ENCODE assay signal across 27 mouse cellular contexts in the genomic region with DNA sequence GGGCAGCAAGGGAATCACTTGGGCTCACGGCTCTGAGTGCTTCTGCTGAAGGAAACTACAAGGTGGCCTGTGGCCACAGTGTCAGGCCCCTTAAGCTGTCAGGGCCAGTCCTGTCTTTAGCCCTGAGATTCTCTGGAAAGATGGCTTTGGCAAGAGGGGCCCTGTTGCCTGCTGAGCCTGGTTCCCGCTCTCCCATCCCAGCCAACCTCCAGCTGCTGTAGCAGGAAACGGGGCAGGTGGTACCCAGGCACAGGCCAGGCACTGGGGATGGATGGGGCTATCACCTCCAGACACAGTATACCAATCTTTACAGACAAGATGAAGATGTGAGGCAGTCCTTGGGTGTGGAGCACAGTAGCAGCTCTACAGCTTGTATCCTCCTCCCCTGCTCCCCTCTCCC. TPM values are rescaled to one million over a fixed set of nuclear protein-coding genes. Genes with fewer than 3 reads are reported as not detected.
DNase-seq lines count a peak whose midpoint lies in the region; ATAC-seq and TF ChIP-seq lines count a peak whose summit lies in the region.
"Had no signal": no experiment of that assay in that cellular context is flagged by ENCODE, and none has a peak within 500 bp of the region (broad histone marks: within the 10 kb centered on the region; RNA-seq: fewer than 3 reads in every experiment).

No protein-coding gene starts in this region.

- TF ChIP-seq CTCF in stomach, postnatal 0 days (IDR thresholded peaks at IDR 0.05; ENCODE audit: low read depth): no peak

- no peak for DNase-seq in forebrain, embryonic 10.5 days (ENCODE audit: extremely low spot score, low spot score)
- no peak for DNase-seq in forebrain, embryonic 11.5 days (ENCODE audit: low spot score)
- no peak for DNase-seq in heart, postnatal 36 days
- no peak for DNase-seq in limb, embryonic 10.5 days (ENCODE audit: low spot score)
- DNase-seq in stomach, postnatal 0 days (ENCODE audit: low spot score): no peak
- no peak for DNase-seq in frontal cortex, postnatal 14 days (ENCODE audit: low spot score in 2 of 2)
- DNase-seq: cerebellum, adult 11-12 months; forebrain, postnatal 0 days; kidney, adult 18-20 months; kidney, postnatal 36 days; spleen, adult 18-20 months; thymus, adult 18-20 months; thymus, postnatal 36 days had no signal

- ATAC-seq in forebrain, embryonic 11.5 days (replicated peaks; ENCODE audit: low FRiP score): no peak
- no peak for ATAC-seq in heart, embryonic 15.5 days (replicated peaks; ENCODE audit: insufficient number of reproducible peaks, insufficient read depth, low FRiP score, low read depth)
- ATAC-seq in limb, embryonic 15.5 days (ENCODE audit: insufficient number of reproducible peaks, low FRiP score, low TSS enrichment, low read depth): no peak
- ATAC-seq in stomach, postnatal 0 days (ENCODE audit: low FRiP score, low TSS enrichment): no peak
- ATAC-seq: CD4-positive, CD25-positive, alpha-beta regulatory T cell, adult 4 months; forebrain, postnatal 0 days; midbrain, embryonic 15.5 days had no signal

- 78% methylated on average over 3 of the region's 3 CpGs for WGBS in forebrain, embryonic 10.5 days
- 85% methylated on average over 3 of the region's 3 CpGs for WGBS in forebrain, embryonic 11.5 days
- WGBS in heart, embryonic 15.5 days: 93% methylated on average over 3 of the region's 3 CpGs
- WGBS in limb, embryonic 15.5 days: 65% methylated on average over 3 of the region's 3 CpGs
- WGBS in limb, embryonic 10.5 days: 83% methylated on average over 3 of the region's 3 CpGs
- WGBS in stomach, postnatal 0 days: 74% methylated on average over 3 of the region's 3 CpGs

- H3K4me2 ChIP-seq in forebrain, embryonic 11.5 days (ENCODE audit: low read depth, low read length, severe bottlenecking): no peak overlapping the region
- no peak overlapping the region for H3K4me2 ChIP-seq in heart, embryonic 15.5 days
- no peak overlapping the region for H3K4me2 ChIP-seq in limb, embryonic 15.5 days
- no peak overlapping the region for H3K4me2 ChIP-seq in stomach, postnatal 0 days (replicated peaks; ENCODE audit: low read depth)
- H3K4me2 ChIP-seq: forebrain, embryonic 12.5 days; hindbrain, embryonic 15.5 days; limb, embryonic 12.5 days; liver, embryonic 11.5 days; lung, embryonic 15.5 days; midbrain, embryonic 15.5 days had no signal

- H3K27me3 ChIP-seq in forebrain, embryonic 10.5 days (ENCODE audit: poor library complexity, severe bottlenecking): peaks cover 27% of the 10 kb centered on the region; the same call in 1 of the 2 replicates
- H3K27me3 ChIP-seq in forebrain, embryonic 11.5 days (ENCODE audit: control insufficient read depth, insufficient read depth, low read length): no peaks in the 10 kb centered on the region
- H3K27me3 ChIP-seq in heart, embryonic 15.5 days: no peaks in the 10 kb centered on the region
- no peaks in the 10 kb centered on the region for H3K27me3 ChIP-seq in limb, embryonic 15.5 days
- 0 out of 2 replicates have a peak, but pooled peaks cover 3% of the 10 kb centered on the region for H3K27me3 ChIP-seq in limb, embryonic 10.5 days (ENCODE audit: low read depth, poor library complexity, severe bottlenecking)
- H3K27me3 ChIP-seq in stomach, postnatal 0 days (ENCODE audit: control insufficient read depth, insufficient read depth, low read length): no peaks in the 10 kb centered on the region
- H3K27me3 ChIP-seq: hindbrain, embryonic 15.5 days; limb, embryonic 12.5 days; lung, embryonic 15.5 days; midbrain, embryonic 15.5 days had no signal

- H3K27ac ChIP-seq in forebrain, embryonic 10.5 days: peak overlapping the region; percentile 40; the same call in 1 of the 2 replicates
- no peak overlapping the region for H3K27ac ChIP-seq in forebrain, embryonic 11.5 days (ENCODE audit: low read depth, low read length)
- H3K27ac ChIP-seq in heart, embryonic 15.5 days: peak overlapping the region; percentile 20; the same call in 1 of the 2 replicates
- peak overlapping the region; percentile 57; the same call in 1 of the 2 replicates for H3K27ac ChIP-seq in limb, embryonic 15.5 days
- no peak overlapping the region for H3K27ac ChIP-seq in limb, embryonic 10.5 days
- H3K27ac ChIP-seq in stomach, postnatal 0 days (replicated peaks): 0 out of 2 replicates have a peak overlapping the region, but pooled peaks have one; percentile 31
- H3K27ac ChIP-seq: forebrain, embryonic 12.5 days; heart, embryonic 10.5 days; hindbrain, embryonic 15.5 days; limb, embryonic 12.5 days; lung, embryonic 15.5 days; midbrain, embryonic 10.5 days; midbrain, embryonic 15.5 days had no signal

- H3K9me3 ChIP-seq in forebrain, embryonic 10.5 days: no peaks in the 10 kb centered on the region
- H3K9me3 ChIP-seq in forebrain, embryonic 11.5 days (ENCODE audit: control insufficient read depth, low read length): no peaks in the 10 kb centered on the region
- H3K9me3 ChIP-seq in heart, embryonic 15.5 days (replicated peaks): no peaks in the 10 kb centered on the region; the same call in 1 of the 2 replicates
- no peaks in the 10 kb centered on the region for H3K9me3 ChIP-seq in limb, embryonic 15.5 days
- no peaks in the 10 kb centered on the region for H3K9me3 ChIP-seq in limb, embryonic 10.5 days (replicated peaks)
- no peaks in the 10 kb centered on the region for H3K9me3 ChIP-seq in stomach, postnatal 0 days (ENCODE audit: control insufficient read depth, low read length)
- H3K9me3 ChIP-seq: forebrain, embryonic 12.5 days; heart, embryonic 10.5 days; hindbrain, embryonic 15.5 days; limb, embryonic 12.5 days; lung, embryonic 15.5 days; midbrain, embryonic 10.5 days; midbrain, embryonic 15.5 days had no signal

- H3K4me3 ChIP-seq in forebrain, embryonic 10.5 days: no peak overlapping the region
- H3K4me3 ChIP-seq in forebrain, embryonic 11.5 days (ENCODE audit: low read depth, low read length): no peak overlapping the region
- H3K4me3 ChIP-seq in heart, embryonic 15.5 days: no peak overlapping the region
- no peak overlapping the region for H3K4me3 ChIP-seq in limb, embryonic 15.5 days
- H3K4me3 ChIP-seq in limb, embryonic 10.5 days: no peak overlapping the region
- H3K4me3 ChIP-seq in stomach, postnatal 0 days (ENCODE audit: low read depth, low read length): no peak overlapping the region
- H3K4me3 ChIP-seq: forebrain, embryonic 12.5 days; heart, embryonic 10.5 days; hindbrain, embryonic 15.5 days; limb, embryonic 12.5 days; lung, embryonic 15.5 days; midbrain, embryonic 10.5 days; midbrain, embryonic 15.5 days had no signal

- H3K4me1 ChIP-seq in forebrain, embryonic 10.5 days: peaks cover 32% of the 10 kb centered on the region
- peaks cover 14% of the 10 kb centered on the region for H3K4me1 ChIP-seq in forebrain, embryonic 11.5 days (replicated peaks; ENCODE audit: control insufficient read depth, insufficient read depth, low read length)
- H3K4me1 ChIP-seq in heart, embryonic 15.5 days (replicated peaks): peaks cover 43% of the 10 kb centered on the region
- peaks cover 24% of the 10 kb centered on the region for H3K4me1 ChIP-seq in limb, embryonic 15.5 days
- peaks cover 26% of the 10 kb centered on the region for H3K4me1 ChIP-seq in limb, embryonic 10.5 days
- peaks cover 6% of the 10 kb centered on the region for H3K4me1 ChIP-seq in stomach, postnatal 0 days (replicated peaks; ENCODE audit: control insufficient read depth, insufficient read depth)

- intact Hi-C loops in heart, postnatal 36 days (cut with DNase I): no loop called here

- H3K36me3 ChIP-seq in forebrain, embryonic 10.5 days (replicated peaks): no peaks in the 10 kb centered on the region
- H3K36me3 ChIP-seq in forebrain, embryonic 11.5 days (ENCODE audit: control insufficient read depth, insufficient read depth, low read length): no peaks in the 10 kb centered on the region
- H3K36me3 ChIP-seq in heart, embryonic 15.5 days: no peaks in the 10 kb centered on the region
- no peaks in the 10 kb centered on the region for H3K36me3 ChIP-seq in limb, embryonic 15.5 days
- H3K36me3 ChIP-seq in limb, embryonic 10.5 days: no peaks in the 10 kb centered on the region
- no peaks in the 10 kb centered on the region for H3K36me3 ChIP-seq in stomach, postnatal 0 days (ENCODE audit: control insufficient read depth, insufficient read depth, low read length)
- H3K36me3 ChIP-seq: forebrain, embryonic 12.5 days; heart, embryonic 10.5 days; hindbrain, embryonic 15.5 days; limb, embryonic 12.5 days; lung, embryonic 15.5 days; midbrain, embryonic 10.5 days; midbrain, embryonic 15.5 days had no signal

- TF ChIP-seq EP300 in stomach, postnatal 0 days (optimal IDR thresholded peaks at IDR 0.05): no peak

- H3K9ac ChIP-seq in forebrain, embryonic 11.5 days (ENCODE audit: low read length): no peak overlapping the region
- H3K9ac ChIP-seq in heart, embryonic 15.5 days: no peak overlapping the region; the same call in 1 of the 2 replicates
- no peak overlapping the region for H3K9ac ChIP-seq in limb, embryonic 15.5 days
- H3K9ac ChIP-seq in stomach, postnatal 0 days (ENCODE audit: low read length): no peak overlapping the region
- H3K9ac ChIP-seq: forebrain, embryonic 12.5 days; forebrain, postnatal 0 days; hindbrain, embryonic 15.5 days; limb, embryonic 12.5 days; lung, embryonic 15.5 days; midbrain, embryonic 15.5 days had no signal

RNA-seq across cellular contexts. Expression of a gene that starts 54.6 kb away (rescaled TPM):
- 0.25 TPM in 1 of 2 replicates, not detected in the other for polyA plus RNA-seq in forebrain, embryonic 10.5 days (2016; fragmentation: Nextera tagmentation; extraction: Ambion mirVana)
- not detected in 2 replicates for polyA plus RNA-seq in forebrain, embryonic 11.5 days (2014; fragmentation: Nextera tagmentation; extraction: Ambion mirVana)
- polyA plus RNA-seq in heart, embryonic 15.5 days (2015; fragmentation: Nextera tagmentation; extraction: Ambion mirVana): 0.19 TPM in 1 of 2 replicates, not detected in the other
- not detected for total RNA-seq in heart, postnatal 36 days (2021)
- polyA plus RNA-seq in limb, embryonic 15.5 days (2015; fragmentation: Nextera tagmentation; extraction: Ambion mirVana): 0.12 TPM in 1 of 2 replicates, not detected in the other
- polyA plus RNA-seq in limb, embryonic 10.5 days (2016; fragmentation: Nextera tagmentation; extraction: Ambion mirVana): 0.15 TPM in 1 of 2 replicates, not detected in the other
- 0.16 and 0.18 TPM in 2 replicates for polyA plus RNA-seq in stomach, postnatal 0 days (2015; fragmentation: Nextera tagmentation; extraction: Ambion mirVana)
- total RNA-seq: adrenal gland, postnatal 14 days; forebrain, postnatal 0 days; gastrocnemius, postnatal 36 days; neutrophil, adult 5-6 weeks had no signal
- polyA plus RNA-seq: limb, embryonic 12.5 days; liver, embryonic 11.5 days had no signal

Comparison
In these comparisons a context has a peak if more than half of its experiments do, and no peak if none do; other contexts are left out.
1. H3K27ac ChIP-seq: peak in forebrain, embryonic 10.5 days (single experiment), heart, embryonic 15.5 days (single experiment), limb, embryonic 15.5 days (single experiment) and stomach, postnatal 0 days (single experiment); none in forebrain, embryonic 11.5 days (single experiment) and limb, embryonic 10.5 days (single experiment).